Mouse (Mus musculus) limb, embryonic 11.5 days (tissue): ENCODE measurements at regions not wholly inside any gene's neighbourhood (a gene's known extent, or its start where the extent isn't known, plus 50 kb on each side); places are given as distances from the start of the nearest gene placed in this dataset.

ENCODE experiments used
- ATAC-seq: fragments of 200-750 bp; cut with Nextera tagmentation; 2 replicates; pipeline ENCODE4 v1.8.0; 2017; ENCODE audit warnings: low read depth; ENCODE audit not compliant: insufficient number of reproducible peaks, low FRiP score, low TSS enrichment
- DNase-seq: peaks from one replicate; pipeline ENCODE4 v3.0.0-alpha.2; 2015; ENCODE audit warnings: low spot score
- H3K27ac ChIP-seq: fragments of 300-500 bp; sonication (generic); replicated peaks from 2 replicates; pipeline ENCODE4 v1.5.1; 2014; ENCODE audit warnings: low read depth, mild to moderate bottlenecking, low read length
- H3K27me3 ChIP-seq: fragments of 300-500 bp; sonication (generic); 2 replicates; pipeline ENCODE4 v1.6.1; 2014; ENCODE audit warnings: mild to moderate bottlenecking, low read length, mixed read lengths; ENCODE audit not compliant: control insufficient read depth, insufficient read depth
- H3K36me3 ChIP-seq: fragments of 300-500 bp; sonication (generic); 2 replicates; pipeline ENCODE4 v1.6.1; 2014; ENCODE audit warnings: mild to moderate bottlenecking, low read length, moderate library complexity, mixed read lengths; ENCODE audit not compliant: control insufficient read depth, insufficient read depth
- H3K4me1 ChIP-seq: fragments of 300-500 bp; sonication (generic); 2 replicates; pipeline ENCODE4 v1.6.1; 2014; ENCODE audit warnings: low read length, mixed read lengths; ENCODE audit not compliant: control insufficient read depth, insufficient read depth
- H3K4me2 ChIP-seq: fragments of 300-500 bp; sonication (generic); 2 replicates; pipeline ENCODE4 v1.6.1; 2014; ENCODE audit warnings: low read depth, mild to moderate bottlenecking, moderate library complexity; ENCODE audit not compliant: severe bottlenecking
- H3K4me3 ChIP-seq: fragments of 300-500 bp; sonication (generic); 2 replicates; pipeline ENCODE4 v1.5.1; 2014; ENCODE audit warnings: low read depth, low read length
- H3K9ac ChIP-seq: fragments of 300-500 bp; sonication (generic); 2 replicates; pipeline ENCODE4 v1.6.1; 2014; ENCODE audit warnings: mild to moderate bottlenecking, low read length
- H3K9me3 ChIP-seq: fragments of 300-500 bp; sonication (generic); 2 replicates; pipeline ENCODE4 v1.6.1; 2016; ENCODE audit warnings: low read length; ENCODE audit not compliant: control insufficient read depth
- WGBS: fragments of 180-500 bp; shearing (Covaris S2); extraction: QIAGEN DNeasy Blood & Tissue Kit; methylation state at CpG from one replicate; pipeline ENCODE4 v1.1.7; 2014; 5-methylcytosine and 5-hydroxymethylcytosine counted together

DNA sequence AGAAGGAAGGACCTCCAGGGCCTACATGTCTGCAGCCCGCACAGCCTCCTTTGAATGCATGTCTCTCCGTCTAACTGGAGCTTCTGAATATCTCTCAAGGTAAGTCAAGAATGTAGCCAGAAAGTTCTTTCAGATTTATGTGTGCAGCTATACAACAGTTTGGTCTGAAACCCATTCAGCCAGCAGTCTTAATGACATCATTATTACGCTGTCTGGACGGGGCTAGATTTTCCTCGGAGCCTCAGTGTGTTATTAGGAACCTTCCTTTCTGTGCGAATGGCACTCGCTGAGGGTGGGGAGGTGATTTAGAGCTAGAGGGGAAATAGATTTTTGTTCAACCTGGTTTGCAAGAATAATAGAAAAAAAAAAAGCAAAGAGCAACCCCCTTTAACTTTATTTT lies 116.9 kb upstream of the Rnf219 start:
- H3K36me3 ChIP-seq = no peaks in the 10 kb centered on the region
- no peak overlapping the region for H3K27ac ChIP-seq
- H3K4me1 ChIP-seq = no peaks in the 10 kb centered on the region
- no peaks in the 10 kb centered on the region for H3K9me3 ChIP-seq
- H3K4me3 ChIP-seq = no peak overlapping the region
- H3K27me3 ChIP-seq = no peaks in the 10 kb centered on the region
- no peak for DNase-seq
- 48% methylated on average over 7 of the region's 7 CpGs for WGBS
- no peak overlapping the region for H3K4me2 ChIP-seq
- no peak for ATAC-seq
- H3K9ac ChIP-seq = no peak overlapping the region

DNA sequence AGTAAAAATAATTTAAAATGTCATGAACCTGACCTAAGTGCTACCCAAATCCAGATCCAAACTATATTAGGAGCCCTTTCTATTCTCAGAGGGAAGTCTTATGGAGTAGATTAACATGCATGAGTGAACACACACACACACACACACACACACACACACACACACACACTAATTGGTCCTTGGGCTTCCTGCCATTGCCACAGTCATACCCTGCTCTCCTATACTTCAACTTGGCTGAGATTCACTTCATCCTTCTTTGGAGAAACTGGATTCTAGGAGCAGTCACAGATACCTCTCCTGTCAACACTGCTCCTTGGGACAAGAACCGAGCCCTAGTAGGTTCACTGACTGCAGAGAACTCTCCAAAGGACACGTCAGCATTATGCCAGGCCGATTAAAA lies 89.0 kb upstream of the Rnf219 start:
- no peak for DNase-seq
- no peak overlapping the region for H3K4me2 ChIP-seq
- WGBS = 92% methylated on average over 3 of the region's 3 CpGs

DNA sequence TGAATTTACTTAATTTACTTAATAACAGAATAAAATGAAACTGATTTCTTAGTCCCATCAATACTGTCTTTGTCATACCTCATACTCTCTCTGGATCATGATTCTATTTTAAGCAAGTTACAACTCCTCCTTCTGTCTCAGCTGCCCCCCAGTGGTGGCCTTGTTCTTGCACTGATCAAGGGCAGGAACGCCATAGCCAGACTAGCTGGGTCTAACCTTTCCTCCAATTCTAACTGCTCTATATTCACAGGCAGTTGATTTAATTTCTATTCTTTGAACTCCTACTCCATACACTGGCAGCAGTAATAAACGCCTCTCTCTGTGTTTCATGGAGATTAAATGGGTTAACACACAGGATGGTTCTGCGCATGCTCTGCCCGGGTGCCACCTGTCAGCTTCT lies 87.9 kb upstream of the Rnf219 start:
- H3K9ac ChIP-seq = no peak overlapping the region
- 76% methylated on average over 4 of the region's 4 CpGs for WGBS
- H3K27me3 ChIP-seq = no peaks in the 10 kb centered on the region
- no peak for DNase-seq
- ATAC-seq = no peak
- no peaks in the 10 kb centered on the region for H3K36me3 ChIP-seq
- H3K4me3 ChIP-seq = no peak overlapping the region
- no peaks in the 10 kb centered on the region for H3K4me1 ChIP-seq
- no peak overlapping the region for H3K27ac ChIP-seq
- no peaks in the 10 kb centered on the region for H3K9me3 ChIP-seq
- no peak overlapping the region for H3K4me2 ChIP-seq

More for the DNA sequence above, 89.0 kb upstream of the Rnf219 start:
- no peak overlapping the region for H3K27ac ChIP-seq
- ATAC-seq = no peak
- H3K27me3 ChIP-seq = no peaks in the 10 kb centered on the region
- no peak overlapping the region for H3K9ac ChIP-seq
- no peaks in the 10 kb centered on the region for H3K9me3 ChIP-seq
- H3K4me3 ChIP-seq = no peak overlapping the region
- H3K36me3 ChIP-seq = no peaks in the 10 kb centered on the region
- no peaks in the 10 kb centered on the region for H3K4me1 ChIP-seq

DNA sequence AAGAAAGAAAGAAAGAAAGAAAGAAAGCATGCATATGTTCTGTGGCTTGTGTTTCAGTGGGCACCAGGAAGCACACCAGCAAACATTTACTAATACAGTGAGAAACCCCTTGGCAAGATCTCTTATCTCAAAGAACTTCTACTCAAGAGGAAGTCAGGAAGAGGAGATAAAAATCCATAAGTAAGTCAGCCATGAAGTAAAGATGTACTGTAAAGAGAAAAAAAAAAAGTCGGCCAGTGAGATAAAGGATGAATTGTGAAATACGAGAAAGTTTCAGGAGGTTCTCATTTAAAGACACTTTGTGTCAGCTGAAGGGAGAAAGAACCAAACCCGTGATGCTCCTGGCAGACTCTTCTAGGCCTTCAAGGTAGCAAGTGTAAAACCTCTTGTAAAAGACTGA lies 72.4 kb upstream of the Rnf219 start:
- no peak overlapping the region for H3K9ac ChIP-seq
- no peak overlapping the region for H3K4me2 ChIP-seq
- 89% methylated on average over 3 of the region's 3 CpGs for WGBS
- H3K4me3 ChIP-seq = no peak overlapping the region
- no peaks in the 10 kb centered on the region for H3K4me1 ChIP-seq
- no peaks in the 10 kb centered on the region for H3K27me3 ChIP-seq
- no peaks in the 10 kb centered on the region for H3K9me3 ChIP-seq
- no peak overlapping the region for H3K27ac ChIP-seq
- H3K36me3 ChIP-seq = no peaks in the 10 kb centered on the region
- DNase-seq (no peak), ATAC-seq (no peak)
